Mouse (Mus musculus) forebrain, embryonic 14.5 days (tissue): ENCODE results near the gene Elmo3. TPM values are rescaled to one million over a fixed set of nuclear protein-coding genes. Genes with fewer than 3 reads are reported as not detected.

Experiments used
- ATAC-seq: fragments of 200-750 bp; cut with Nextera tagmentation; 2 replicates; pipeline ENCODE4 v1.8.0; 2017; ENCODE audit warnings: mild to moderate bottlenecking, moderate library complexity
- DNase-seq: peaks from one replicate; pipeline ENCODE4 v3.0.0-alpha.2; 2015; ENCODE audit warnings: low spot score
- H3K27ac ChIP-seq: fragments of 300-500 bp; sonication (generic); 2 replicates; pipeline ENCODE4 v1.5.1; 2014; ENCODE audit warnings: low read depth, mild to moderate bottlenecking, control low read depth, low read length, moderate library complexity
- H3K27me3 ChIP-seq: fragments of 300-500 bp; sonication (generic); replicated peaks from 2 replicates; pipeline ENCODE4 v1.6.1; 2014; ENCODE audit warnings: low read length, control low read depth, mixed read lengths; ENCODE audit not compliant: control insufficient read depth, insufficient read depth
- H3K36me3 ChIP-seq: fragments of 300-500 bp; sonication (generic); 2 replicates; pipeline ENCODE4 v1.6.1; 2014; ENCODE audit warnings: low read length, control low read depth; ENCODE audit not compliant: control insufficient read depth, insufficient read depth
- H3K4me1 ChIP-seq: fragments of 300-500 bp; sonication (generic); 2 replicates; pipeline ENCODE4 v1.6.1; 2014; ENCODE audit warnings: antibody characterized with exemption, low read length, control low read depth; ENCODE audit not compliant: control insufficient read depth, insufficient read depth
- H3K4me2 ChIP-seq: fragments of 300-500 bp; sonication (generic); 2 replicates; pipeline ENCODE4 v1.6.1; 2014; ENCODE audit warnings: mild to moderate bottlenecking, control low read depth, low read length
- H3K4me3 ChIP-seq: fragments of 300-500 bp; sonication (generic); 2 replicates; pipeline ENCODE4 v1.5.1; 2014; ENCODE audit warnings: low read depth, low read length, control low read depth
- H3K9ac ChIP-seq: fragments of 300-500 bp; sonication (generic); 2 replicates; pipeline ENCODE4 v1.6.1; 2014; ENCODE audit warnings: mild to moderate bottlenecking, low read length, control low read depth, moderate library complexity
- H3K9me3 ChIP-seq: fragments of 300-500 bp; sonication (generic); replicated peaks from 2 replicates; pipeline ENCODE4 v1.6.1; 2016; ENCODE audit warnings: low read length, control low read depth, mixed read lengths; ENCODE audit not compliant: control insufficient read depth
- WGBS: fragments of 180-500 bp; shearing (Covaris S2); extraction: QIAGEN DNeasy Blood & Tissue Kit; methylation state at CpG from one replicate; pipeline ENCODE4 v1.1.7; 2014; 5-methylcytosine and 5-hydroxymethylcytosine counted together
- polyA plus RNA-seq: library from polyadenylated mRNA; unstranded; fragments of >200 nt; fragmentation: Nextera tagmentation; extraction: Ambion mirVana; gene quantifications from 2 replicates; pipeline ENCODE4 v1.2.1, GENCODE M21; 2014

Gene Elmo3
- polyA plus RNA-seq, 1 experiment from 2014 or later, result 0.70 TPM

DNA sequence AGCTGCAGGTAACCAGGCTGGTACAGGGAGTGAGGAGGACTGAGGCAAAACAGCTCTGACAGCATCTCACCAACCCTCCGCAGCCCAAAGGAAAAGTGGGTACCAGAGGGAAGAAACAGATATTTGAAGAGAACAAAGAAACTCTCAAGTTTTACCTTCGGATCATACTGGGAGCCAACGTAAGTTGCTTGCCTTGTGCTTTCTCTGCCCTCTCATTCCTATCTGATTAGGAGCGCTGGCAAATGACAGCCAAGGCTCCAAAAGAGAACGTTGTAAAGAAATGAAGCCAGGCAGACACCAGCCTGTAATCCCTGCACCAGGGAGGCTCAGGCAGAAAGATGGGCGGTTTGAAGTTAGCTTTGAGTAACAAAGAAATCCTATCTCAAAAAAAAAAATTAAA is 21.6 kb downstream of the Elmo3 start:
- peaks cover 52% of the 10 kb centered on the region for H3K36me3 ChIP-seq
- H3K27ac ChIP-seq, result no peak overlapping the region
- no peak for DNase-seq
- WGBS, result 41% methylated on average over 6 of the region's 6 CpGs
- peak overlapping the region; percentile 91 for H3K4me2 ChIP-seq
- peak overlapping the region; percentile 67 for H3K4me3 ChIP-seq
- no peaks in the 10 kb centered on the region for H3K9me3 ChIP-seq
- peak overlapping the region; percentile 73 for H3K9ac ChIP-seq
- H3K4me1 ChIP-seq, result peaks cover 16% of the 10 kb centered on the region
- H3K27me3 ChIP-seq, result no peaks in the 10 kb centered on the region
- no peak for ATAC-seq

GRCm38 (mm10) chr8:105330325-105330724 is 24.9 kb downstream of the Elmo3 start:
- Histone ChIP-seq H3K27me3 (no peaks in the 10 kb centered on the region), H3K36me3 (peaks cover 57% of the 10 kb centered on the region), H3K4me2 (no peak overlapping the region), H3K4me3 (no peak overlapping the region), H3K9ac (no peak overlapping the region), H3K9me3 (no peaks in the 10 kb centered on the region), H3K4me1 (peaks cover 11% of the 10 kb centered on the region), H3K27ac (no peak overlapping the region)
- WGBS, result 95% methylated on average over 12 of the region's 12 CpGs
- no peak for ATAC-seq
- DNase-seq, result no peak

DNA sequence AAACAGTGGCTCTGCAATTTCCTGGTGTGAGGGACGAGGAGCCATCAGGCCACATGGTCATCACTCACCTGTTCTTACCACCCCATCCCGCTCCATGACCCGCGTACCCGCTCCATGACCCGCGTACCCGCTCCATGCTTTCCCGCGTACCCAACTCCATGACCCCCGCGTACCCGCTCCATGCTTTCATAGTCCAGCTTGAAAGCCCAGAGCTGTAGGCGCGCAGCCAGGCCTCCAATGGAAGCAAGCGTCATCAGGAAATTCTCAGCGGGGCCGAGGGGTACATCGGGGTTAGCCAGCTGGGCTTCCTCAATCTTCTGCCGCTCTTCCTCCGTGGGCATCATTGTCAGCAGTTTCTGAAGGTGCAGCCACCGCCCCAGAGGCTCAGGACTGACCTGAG is 26.1 kb downstream of the Elmo3 start:
- peaks cover 65% of the 10 kb centered on the region for H3K36me3 ChIP-seq
- peaks cover 8% of the 10 kb centered on the region for H3K4me1 ChIP-seq
- H3K4me2 ChIP-seq, result no peak overlapping the region
- H3K27me3 ChIP-seq, result no peaks in the 10 kb centered on the region
- H3K9ac ChIP-seq, result no peak overlapping the region
- no peak overlapping the region for H3K4me3 ChIP-seq
- no peak for DNase-seq
- no peaks in the 10 kb centered on the region for H3K9me3 ChIP-seq
- 95% methylated on average over 22 of the region's 22 CpGs for WGBS
- ATAC-seq, result no peak
- no peak overlapping the region for H3K27ac ChIP-seq

DNA sequence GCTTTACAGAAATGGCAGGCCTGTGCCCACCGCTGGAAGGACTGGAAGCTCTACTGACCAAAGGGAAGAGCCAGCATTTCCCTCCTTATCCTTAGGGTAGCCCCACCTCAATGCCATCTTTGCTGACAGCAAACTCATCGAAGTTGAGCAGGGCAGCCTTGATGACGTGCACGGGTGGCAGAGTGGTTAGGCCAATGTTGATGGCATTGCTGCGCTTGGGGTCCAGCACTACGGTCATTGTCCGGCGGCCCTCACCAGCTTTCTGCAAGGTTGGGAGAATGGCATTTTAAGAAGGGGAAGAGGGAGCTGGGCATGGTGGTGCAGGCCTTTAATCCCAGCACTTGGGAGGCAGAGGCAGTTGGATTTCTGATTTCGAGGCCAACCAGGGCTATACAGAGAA is 26.5 kb downstream of the Elmo3 start:
- H3K4me2 ChIP-seq, result no peak overlapping the region
- no peaks in the 10 kb centered on the region for H3K9me3 ChIP-seq
- H3K4me1 ChIP-seq, result peaks cover 6% of the 10 kb centered on the region
- no peaks in the 10 kb centered on the region for H3K27me3 ChIP-seq
- H3K4me3 ChIP-seq, result no peak overlapping the region
- no peak overlapping the region for H3K27ac ChIP-seq
- WGBS, result 95% methylated on average over 9 of the region's 9 CpGs
- DNase-seq, result no peak
- no peak for ATAC-seq
- no peak overlapping the region for H3K9ac ChIP-seq
- peaks cover 66% of the 10 kb centered on the region for H3K36me3 ChIP-seq

- 78% methylated on average over 2 of the region's 2 CpGs for WGBS
- Histone ChIP-seq H3K9ac (no peak overlapping the region), H3K36me3 (peaks cover 66% of the 10 kb centered on the region), H3K9me3 (no peaks in the 10 kb centered on the region), H3K4me1 (peaks cover under 1% of the 10 kb centered on the region), H3K4me3 (no peak overlapping the region), H3K27ac (no peak overlapping the region), H3K27me3 (no peaks in the 10 kb centered on the region), H3K4me2 (no peak overlapping the region)
- ATAC-seq (no peak), DNase-seq (no peak)
These were observed 27.1 kb downstream of the Elmo3 start for GRCm38 (mm10) chr8:105332523-105332922.

DNA sequence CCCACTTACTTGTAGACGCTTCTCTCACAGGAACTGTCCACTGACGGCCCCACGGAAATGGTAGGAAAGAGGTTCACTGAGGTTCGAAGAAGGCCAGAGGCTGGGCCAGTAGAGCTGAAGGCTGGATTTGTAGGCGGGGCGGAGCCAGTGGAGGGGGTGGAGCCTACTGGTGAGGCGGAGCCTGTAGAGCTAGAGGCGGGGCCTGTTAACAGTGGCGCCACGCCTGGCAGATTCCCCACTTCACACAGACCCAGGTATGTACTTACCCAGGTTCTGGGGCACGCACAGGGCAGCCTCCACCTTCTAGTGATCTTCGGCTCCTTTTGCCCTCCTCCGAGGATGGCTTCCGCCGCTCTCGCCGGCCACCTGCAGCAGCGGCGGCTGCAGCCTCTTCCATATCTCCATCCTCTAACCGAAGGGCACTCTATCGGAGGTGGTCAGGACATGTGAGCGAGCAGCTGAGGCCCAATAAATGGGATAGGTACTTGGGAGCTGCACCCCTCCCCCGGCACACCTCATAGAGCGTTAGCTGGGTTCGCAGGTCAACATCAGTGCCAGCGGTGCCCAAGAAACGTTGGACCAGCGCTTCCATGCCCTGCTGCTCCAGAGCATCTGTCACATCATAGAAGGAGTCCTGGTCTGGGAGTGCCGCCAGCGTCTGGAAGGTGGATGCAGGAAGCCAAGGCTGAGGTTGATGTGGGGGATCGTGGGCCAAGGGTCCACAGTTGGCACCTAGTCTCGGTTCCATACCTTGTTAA is 31.2 kb downstream of the Elmo3 start:
- Histone ChIP-seq H3K9me3 (no peaks in the 10 kb centered on the region), H3K9ac (no peak overlapping the region), H3K4me1 (no peaks in the 10 kb centered on the region), H3K27ac (no peak overlapping the region), H3K4me3 (no peak overlapping the region), H3K27me3 (no peaks in the 10 kb centered on the region), H3K4me2 (no peak overlapping the region), H3K36me3 (peaks cover 28% of the 10 kb centered on the region)
- 50% methylated on average over 29 of the region's 32 CpGs for WGBS
- no peak for DNase-seq
- ATAC-seq, result peak; percentile 25; the same call in 1 of the 2 replicates

GRCm38 (mm10) chr8:105338992-105339391 is 33.6 kb downstream of the Elmo3 start:
- H3K27ac ChIP-seq, result no peak overlapping the region
- no peaks in the 10 kb centered on the region for H3K4me1 ChIP-seq
- H3K4me2 ChIP-seq, result no peak overlapping the region
- 72% methylated on average over 4 of the region's 4 CpGs for WGBS
- peaks cover 16% of the 10 kb centered on the region; the same call in 1 of the 2 replicates for H3K36me3 ChIP-seq
- no peak overlapping the region for H3K4me3 ChIP-seq
- no peaks in the 10 kb centered on the region for H3K27me3 ChIP-seq
- no peak for ATAC-seq
- no peaks in the 10 kb centered on the region for H3K9me3 ChIP-seq
- H3K9ac ChIP-seq, result no peak overlapping the region
- DNase-seq, result no peak

- Histone ChIP-seq H3K27me3 (no peaks in the 10 kb centered on the region), H3K9me3 (no peaks in the 10 kb centered on the region), H3K4me3 (no peak overlapping the region), H3K4me1 (no peaks in the 10 kb centered on the region), H3K9ac (no peak overlapping the region), H3K27ac (no peak overlapping the region), H3K36me3 (peaks cover 10% of the 10 kb centered on the region; the same call in 1 of the 2 replicates), H3K4me2 (no peak overlapping the region)
- ATAC-seq (no peak), DNase-seq (no peak)
- WGBS, result 78% methylated on average over 6 of the region's 6 CpGs
These were observed 34.7 kb downstream of the Elmo3 start for GRCm38 (mm10) chr8:105339886-105340635.

DNA sequence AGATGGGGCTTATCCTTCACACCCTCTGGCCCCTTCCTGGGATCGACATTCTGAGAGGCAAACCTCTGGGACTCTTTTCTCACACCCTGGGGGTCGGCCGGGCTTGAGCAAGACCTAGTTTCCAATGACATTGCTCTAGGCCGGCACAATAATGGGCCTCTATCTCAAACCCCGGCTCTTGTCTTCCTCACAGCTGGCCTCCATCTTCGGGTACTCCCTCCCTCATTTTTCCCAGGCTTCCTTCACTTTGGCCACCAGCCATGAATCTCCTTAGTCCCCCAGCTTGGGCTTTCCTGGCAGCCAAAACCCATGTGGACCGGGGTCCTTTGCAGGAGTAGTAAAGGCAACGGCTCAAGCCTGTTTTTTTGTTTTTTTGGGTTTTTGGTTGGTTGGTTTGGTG is 36.0 kb downstream of the Elmo3 start:
- no peak overlapping the region for H3K9ac ChIP-seq

More for the DNA sequence above, 36.0 kb downstream of the Elmo3 start:
- no peak overlapping the region for H3K4me3 ChIP-seq
- WGBS, result 31% methylated on average over 8 of the region's 8 CpGs
- peaks cover 3% of the 10 kb centered on the region; the same call in 1 of the 2 replicates for H3K4me1 ChIP-seq
- DNase-seq (peak; percentile 46), ATAC-seq (no peak)
- H3K9me3 ChIP-seq, result no peaks in the 10 kb centered on the region
- no peak overlapping the region for H3K27ac ChIP-seq
- no peaks in the 10 kb centered on the region; the same call in 1 of the 2 replicates for H3K27me3 ChIP-seq
- H3K36me3 ChIP-seq, result 0 out of 2 replicates have a peak, but pooled peaks cover 1% of the 10 kb centered on the region
- H3K4me2 ChIP-seq, result no peak overlapping the region
